ENCODE assay signal across 22 mouse cellular contexts in genomic region chr2:65481007-65481672, GRCm38 (mm10).
"Had no signal": no experiment of that assay in that cellular context is flagged by ENCODE, and none has a peak within 500 bp of the region (broad histone marks: within the 10 kb centered on the region; RNA-seq: fewer than 3 reads in every experiment).

No protein-coding gene starts in this region.

- DNase-seq: liver, postnatal 0 days; lung, adult 2 months; lung, postnatal 14 days; lung, postnatal 36 days; retina, postnatal 1 day; right cerebral cortex, adult 18-20 months; right cerebral cortex, postnatal 25 days; thymus, postnatal 14 days; thymus, postnatal 36 days had no signal

- H3K4me2 ChIP-seq: liver, embryonic 15.5 days; lung, embryonic 15.5 days; midbrain, embryonic 11.5 days; midbrain, embryonic 13.5 days; midbrain, embryonic 15.5 days; neural tube, embryonic 13.5 days; neural tube, embryonic 15.5 days; stomach, embryonic 15.5 days had no signal

- H3K4me1 ChIP-seq: liver, embryonic 15.5 days; lung, embryonic 15.5 days; megakaryocyte, embryonic 14.5 days; midbrain, embryonic 13.5 days; midbrain, embryonic 15.5 days; neural tube, embryonic 15.5 days; stomach, embryonic 15.5 days had no signal

- H3K27me3 ChIP-seq: liver, embryonic 15.5 days; lung, embryonic 15.5 days; megakaryocyte, embryonic 14.5 days; midbrain, embryonic 13.5 days; midbrain, embryonic 15.5 days; neural tube, embryonic 13.5 days; neural tube, embryonic 15.5 days; stomach, embryonic 15.5 days had no signal

- H3K4me3 ChIP-seq: liver, embryonic 15.5 days; lung, embryonic 15.5 days; megakaryocyte, embryonic 14.5 days; midbrain, embryonic 13.5 days; midbrain, embryonic 15.5 days; myocyte; neural tube, embryonic 13.5 days; neural tube, embryonic 15.5 days; stomach, embryonic 15.5 days had no signal

- H3K9me3 ChIP-seq: liver, embryonic 15.5 days; lung, embryonic 15.5 days; megakaryocyte, embryonic 14.5 days; midbrain, embryonic 13.5 days; midbrain, embryonic 15.5 days; neural tube, embryonic 13.5 days; neural tube, embryonic 15.5 days; stomach, embryonic 15.5 days had no signal

- H3K36me3 ChIP-seq: liver, embryonic 15.5 days; lung, embryonic 15.5 days; stomach, embryonic 15.5 days had no signal

- H3K9ac ChIP-seq: liver, embryonic 15.5 days; liver, postnatal 0 days; lung, embryonic 15.5 days; midbrain, embryonic 13.5 days; midbrain, embryonic 15.5 days; neural tube, embryonic 13.5 days; neural tube, embryonic 15.5 days; stomach, embryonic 15.5 days had no signal

- ATAC-seq: liver, postnatal 0 days; lung, postnatal 0 days; midbrain, embryonic 13.5 days; midbrain, embryonic 15.5 days had no signal

- H3K27ac ChIP-seq: liver, embryonic 15.5 days; lung, embryonic 15.5 days; macrophage; midbrain, embryonic 13.5 days; midbrain, embryonic 15.5 days; neural tube, embryonic 13.5 days; neural tube, embryonic 15.5 days; stomach, embryonic 15.5 days; stomach, postnatal 0 days had no signal
